Mouse (Mus musculus) v-Abl transformed pro-B cells (cell line): ENCODE data around the gene Bag5.
"Not testable (repeated sequence)": the region's sequence is repeated elsewhere in the genome, so short reads cannot be mapped to it uniquely, and the experiment has no call there.

ENCODE experiments used
- in situ Hi-C, 2 experiments: fragments of 400-800 bp; cut with MboI; formaldehyde crosslinking; loops; one replicate each; pipeline ENCODE4 v1.15.1; 2025; ENCODE audit not compliant: unreplicated experiment in 2 of 2

Gene Bag5

DNA sequence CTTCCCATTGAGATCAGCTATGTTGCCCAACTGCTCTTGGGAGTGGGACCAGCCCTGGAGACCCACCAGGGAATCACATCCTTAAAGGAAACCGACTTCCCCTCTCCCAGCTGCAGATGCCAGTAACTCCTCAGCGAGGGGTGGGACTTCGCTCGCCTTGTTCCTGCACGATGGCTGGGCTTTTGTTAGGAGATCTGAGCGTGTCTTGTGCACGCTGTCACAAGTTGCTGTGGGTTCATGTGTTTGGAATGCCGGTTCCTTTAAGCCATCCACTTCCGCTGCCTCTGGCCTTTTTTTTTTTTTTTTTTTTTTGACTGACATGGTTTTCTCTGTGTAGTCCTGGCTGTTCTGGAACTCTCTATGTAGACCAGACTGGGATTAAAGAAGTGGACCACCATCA, 24.3 kb upstream of the Bag5 start:
- in situ Hi-C loops, result loop anchor here (5.0 kb wide), 2 partner anchors 35 to 140 kb away; no protein-coding TSS in a partner anchor

DNA sequence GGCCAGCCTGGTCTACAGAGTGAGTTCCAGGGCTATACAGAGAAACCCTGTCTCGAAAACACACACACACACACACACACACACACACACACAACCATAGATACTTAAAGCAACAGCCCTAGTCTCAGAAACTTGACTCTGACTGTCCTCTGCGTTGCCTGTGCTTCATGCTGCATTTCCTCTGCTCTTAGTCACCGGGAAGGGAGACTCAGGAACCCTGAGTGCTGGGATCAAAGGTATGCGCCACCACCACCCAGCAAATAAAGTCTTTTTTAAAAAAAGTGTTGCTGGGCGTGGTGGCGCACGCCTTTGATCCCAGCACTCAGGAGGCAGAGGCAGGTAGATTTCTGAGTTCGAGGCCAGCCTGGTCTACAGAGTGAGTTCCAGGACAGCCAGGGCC, 23.6 kb upstream of the Bag5 start:
- in situ Hi-C loops, result loop anchor here (5.0 kb wide), 2 partner anchors 36 to 141 kb away; no protein-coding TSS in a partner anchor

DNA sequence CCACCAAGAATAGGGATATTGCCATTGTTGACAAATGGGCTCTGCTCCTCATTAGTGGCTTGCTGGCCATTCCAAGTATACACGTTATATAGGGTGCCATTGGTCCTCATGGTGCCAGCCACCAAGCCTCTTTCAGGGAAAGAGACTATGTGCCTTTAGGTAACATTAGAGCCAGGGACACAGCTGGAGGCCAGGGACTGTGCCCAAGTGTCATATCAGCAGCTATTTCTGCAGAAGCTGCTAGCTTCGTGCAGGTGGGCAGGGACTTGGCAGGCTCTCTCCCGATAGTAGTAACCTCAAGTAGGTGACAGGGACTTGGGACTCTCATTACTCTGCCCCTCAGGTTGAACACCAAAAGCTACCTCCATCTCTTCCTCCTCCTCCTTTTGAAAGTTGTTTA, 21.9 kb upstream of the Bag5 start:
- in situ Hi-C loops, result loop anchor here (5.0 kb wide), 3 partner anchors 37 to 262 kb away; no protein-coding TSS in a partner anchor

DNA sequence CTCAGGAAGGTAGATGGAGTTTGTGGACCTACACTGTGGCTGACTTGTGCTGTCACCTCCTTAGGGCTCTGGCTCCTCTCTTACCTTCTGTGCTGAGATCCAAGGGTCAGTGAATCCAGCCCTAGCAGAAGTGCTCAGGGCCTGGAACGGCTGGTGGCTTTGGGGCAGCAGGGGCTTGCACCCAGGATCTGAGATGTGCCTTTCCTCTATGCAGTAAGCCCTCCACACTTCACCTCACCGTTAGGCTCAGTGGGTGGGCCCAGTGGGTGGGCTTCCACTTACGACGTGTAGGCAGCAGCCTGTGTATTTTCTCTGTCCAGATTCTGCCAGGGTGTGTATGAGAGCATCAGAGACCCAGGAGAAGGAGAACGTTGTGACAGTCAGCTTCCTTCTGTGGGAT, 19.9 kb upstream of the Bag5 start:
- in situ Hi-C loops, result loop anchor here in 1 of 2 experiments (5.0 kb wide), 1 partner anchor 264 kb away; no protein-coding TSS in a partner anchor

- in situ Hi-C loops, result loop anchor here in 1 of 2 experiments (5.0 kb wide), 1 partner anchor 265 kb away; no protein-coding TSS in a partner anchor
Observed at GRCm38 (mm10) chr12:111731822-111732807, 19.1 kb upstream of the Bag5 start.

DNA sequence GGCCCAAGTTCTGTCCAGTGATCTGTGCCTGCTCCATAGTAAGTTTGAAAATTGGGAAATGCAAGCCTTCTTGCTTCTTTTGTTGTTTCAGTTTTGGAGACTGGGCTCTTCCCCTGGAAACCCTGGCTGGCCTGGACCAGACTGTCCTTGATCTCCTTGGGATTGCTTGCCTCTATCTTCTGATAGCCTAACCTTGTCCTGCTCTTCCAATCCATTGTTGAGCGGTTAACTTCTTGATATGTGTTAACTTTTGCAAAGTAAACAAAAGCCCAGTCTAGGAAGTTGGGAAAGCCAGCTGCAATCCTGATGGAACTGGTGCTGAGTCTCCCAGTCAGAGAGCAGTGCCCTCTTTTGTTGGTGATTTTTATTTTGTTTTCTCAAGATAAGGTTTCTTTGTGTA, 14.9 kb upstream of the Bag5 start:
- in situ Hi-C loops, result loop anchor here (5.0 kb wide), 3 partner anchors 149 to 364 kb away; no protein-coding TSS in a partner anchor

DNA sequence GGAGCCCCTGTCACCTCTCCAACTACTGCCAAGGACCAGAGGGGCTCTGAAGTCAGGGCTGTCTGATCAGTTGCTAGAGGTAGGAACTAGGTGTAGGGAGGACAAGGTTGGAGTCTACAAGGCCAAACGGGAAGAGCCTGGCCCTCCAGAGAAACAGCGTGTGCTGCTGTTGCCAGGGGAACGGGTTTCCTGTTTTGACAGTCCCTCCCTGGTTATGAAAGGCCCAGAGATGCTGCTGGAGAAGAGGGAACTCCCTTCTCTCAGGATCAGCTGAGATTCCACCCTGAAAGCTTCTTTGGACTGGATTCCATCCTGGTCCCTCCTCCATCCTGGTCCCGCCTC, 13.0 kb upstream of the Bag5 start:
- in situ Hi-C loops, result loop anchor here (5.0 kb wide), 3 partner anchors 151 to 366 kb away; no protein-coding TSS in a partner anchor

- in situ Hi-C loops, result loop anchor here (5.0 kb wide), 3 partner anchors 152 to 367 kb away; no protein-coding TSS in a partner anchor
Observed at GRCm38 (mm10) chr12:111725338-111726121, 12.5 kb upstream of the Bag5 start.

- in situ Hi-C loops, result loop anchor here (5.0 kb wide), 3 partner anchors 153 to 368 kb away; no protein-coding TSS in a partner anchor
Observed at GRCm38 (mm10) chr12:111724638-111725337, 11.7 kb upstream of the Bag5 start.

DNA sequence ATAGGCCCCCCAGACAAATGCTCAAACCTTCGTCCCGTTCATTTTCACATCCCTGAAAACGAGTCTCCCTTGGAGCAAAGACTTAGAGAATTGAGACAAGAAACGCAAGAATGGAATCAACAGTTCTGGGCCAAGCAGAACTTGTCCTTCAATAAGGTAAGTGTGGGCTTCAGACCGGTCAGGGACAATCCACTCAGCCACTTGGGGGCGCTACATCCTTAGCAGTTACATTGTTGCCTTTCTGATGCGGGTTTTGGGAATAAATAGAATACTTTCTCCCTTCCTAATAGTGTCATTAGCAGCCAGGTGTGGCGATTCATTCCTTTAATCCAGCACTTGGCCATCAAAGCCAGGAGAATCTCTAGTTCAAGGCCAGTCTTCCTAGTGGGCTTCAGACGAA, 9.6 kb upstream of the Bag5 start:
- in situ Hi-C loops, result no loop called here

GRCm38 (mm10) chr12:111720222-111720621, 7.2 kb upstream of the Bag5 start:
- in situ Hi-C loops, result no loop called here

- in situ Hi-C loops, result no loop called here
Observed at GRCm38 (mm10) chr12:111718656-111719055, 5.6 kb upstream of the Bag5 start.

DNA sequence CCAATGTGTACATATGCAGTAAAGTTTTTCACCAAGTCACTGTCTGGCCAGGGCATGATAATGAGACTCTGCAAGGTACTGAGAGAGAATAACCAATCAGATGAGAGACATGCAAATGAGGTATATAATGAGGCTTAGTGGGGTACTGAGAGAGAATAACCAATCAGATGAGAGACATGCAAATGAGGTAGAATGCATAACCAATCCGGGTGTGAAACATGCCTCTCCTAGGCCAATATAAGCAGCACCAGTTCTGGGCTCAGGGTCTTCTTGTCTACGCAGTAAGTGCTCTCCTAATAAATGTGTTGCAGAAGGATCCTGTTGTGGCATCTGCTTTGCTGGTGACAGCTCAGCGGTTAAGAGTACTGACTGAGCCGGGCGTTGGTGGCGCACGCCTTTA, 3.4 kb upstream of the Bag5 start:
- in situ Hi-C loops, result no loop called here

- in situ Hi-C loops, result not testable (repeated sequence)
Observed at GRCm38 (mm10) chr12:111713880-111714279, 823 bp upstream of the Bag5 start.

DNA sequence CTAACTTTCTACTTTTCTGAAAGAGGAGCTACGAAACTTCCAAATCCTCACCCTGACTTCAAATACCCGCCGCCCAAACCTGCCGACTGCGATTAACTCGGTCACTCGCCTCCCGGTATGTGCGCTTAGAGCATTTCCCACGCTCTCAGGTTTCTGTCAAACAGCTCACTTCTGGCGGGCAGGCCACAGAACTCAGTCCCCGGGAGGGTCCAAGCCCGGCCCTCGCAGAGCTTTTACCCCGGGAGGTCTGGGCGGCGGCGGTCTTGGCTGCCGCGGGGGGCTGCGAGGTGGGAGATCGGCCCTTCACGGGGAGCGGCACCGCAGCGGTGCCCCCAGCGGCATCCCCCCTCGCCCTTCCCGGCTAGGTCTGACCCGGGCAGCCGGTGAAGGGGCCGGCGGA, 581 bp downstream of the Bag5 start:
- in situ Hi-C loops, result no loop called here

DNA sequence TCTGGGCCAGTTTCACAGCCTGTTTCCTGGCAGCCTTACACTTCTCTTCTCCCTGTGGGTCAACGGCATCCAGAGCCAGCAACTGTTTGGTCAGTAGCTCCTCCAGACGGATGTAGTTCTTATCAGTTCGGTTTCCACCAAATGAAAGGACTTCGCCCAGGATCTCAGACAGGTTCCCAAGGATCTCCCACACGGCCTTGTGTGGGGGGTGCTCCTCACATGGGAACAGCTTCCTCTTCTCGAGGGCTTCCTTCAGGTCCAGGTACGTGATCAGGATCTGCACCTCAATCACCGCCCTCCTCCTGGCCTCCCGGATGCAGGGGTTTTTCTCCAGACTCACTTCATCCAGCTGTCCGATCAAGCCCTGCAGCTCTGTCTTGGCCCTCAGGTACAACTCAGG, 3.0 kb downstream of the Bag5 start:
- in situ Hi-C loops, result no loop called here

GRCm38 (mm10) chr12:111708181-111708580, 4.9 kb downstream of the Bag5 start:
- in situ Hi-C loops, result no loop called here

DNA sequence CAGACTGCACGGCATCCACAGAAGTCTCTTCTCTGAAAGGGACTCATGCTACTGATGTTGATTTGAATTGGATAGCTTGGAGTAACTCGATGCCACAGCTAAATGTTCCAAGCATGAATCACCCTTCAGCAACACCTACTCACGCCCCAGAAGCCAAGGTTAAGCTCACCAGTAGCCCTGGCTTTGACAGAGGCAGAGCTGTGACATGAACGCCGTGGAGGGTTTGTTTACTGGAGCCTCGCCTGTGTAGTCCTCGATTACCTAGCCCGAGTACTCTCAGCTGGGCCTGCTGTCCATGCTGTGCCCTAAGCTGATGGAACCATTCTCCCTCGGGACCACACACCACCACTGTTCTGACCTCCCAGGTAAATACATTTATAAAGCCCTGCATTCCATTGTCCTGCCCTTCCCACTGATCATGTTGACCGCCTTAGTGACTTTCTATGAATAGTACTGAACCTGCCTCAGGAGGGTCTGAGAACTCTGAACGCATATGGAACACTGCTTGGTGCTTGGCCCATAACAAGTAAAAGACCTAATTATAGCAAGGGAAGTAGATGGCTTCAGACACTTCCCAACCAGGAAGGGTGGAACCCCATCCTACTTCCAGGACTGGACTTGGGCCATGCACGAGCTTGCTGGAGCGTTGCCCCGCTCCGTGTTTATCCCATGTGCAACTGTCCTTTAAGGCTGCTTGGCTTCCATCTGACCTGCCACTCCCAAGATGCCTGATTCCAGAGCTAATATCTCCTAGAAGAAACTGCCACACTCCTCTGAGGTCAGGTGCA, 7.7 kb downstream of the Bag5 start:
- in situ Hi-C loops, result no loop called here

DNA sequence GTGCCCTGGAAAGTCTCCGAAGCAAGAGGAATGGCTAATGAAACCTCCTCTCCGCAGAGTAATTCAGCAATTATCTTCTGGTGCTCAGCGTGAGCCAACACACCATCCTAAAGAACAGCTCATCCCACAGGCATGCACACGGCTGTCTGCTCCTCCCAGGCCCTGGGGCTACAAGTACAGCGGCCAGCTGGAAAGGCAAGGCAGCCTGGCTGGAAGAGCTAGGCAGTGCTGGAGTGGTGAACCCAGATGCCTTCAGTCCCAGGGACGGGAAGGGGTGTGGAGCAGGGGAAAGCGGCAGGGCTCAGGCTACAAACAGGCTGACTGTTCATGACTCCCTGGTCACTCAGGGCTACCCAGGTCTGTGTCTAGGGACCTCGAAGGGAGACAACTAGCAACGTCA, 8.4 kb downstream of the Bag5 start:
- in situ Hi-C loops, result no loop called here

GRCm38 (mm10) chr12:111703301-111703700, 9.8 kb downstream of the Bag5 start:
- in situ Hi-C loops, result no loop called here
